Mouse (Mus musculus) neural tube, embryonic 15.5 days (tissue): ENCODE measurements at regions not wholly inside any gene's neighbourhood (a gene's known extent, or its start where the extent isn't known, plus 50 kb on each side); places are given as distances from the start of the nearest gene placed in this dataset.

Source experiments
- ATAC-seq: fragments of 200-750 bp; cut with Nextera tagmentation; 2 replicates; pipeline ENCODE4 v1.8.0; 2017; ENCODE audit warnings: mild to moderate bottlenecking, moderate TSS enrichment, moderate library complexity; ENCODE audit not compliant: low FRiP score
- H3K27ac ChIP-seq: fragments of 300-500 bp; sonication (generic); replicated peaks from 2 replicates; pipeline ENCODE4 v1.5.1; 2015; ENCODE audit warnings: mild to moderate bottlenecking, inconsistent platforms
- H3K27me3 ChIP-seq: fragments of 300-500 bp; sonication (generic); replicated peaks from 2 replicates; pipeline ENCODE4 v1.6.1; 2015; ENCODE audit warnings: inconsistent platforms
- H3K36me3 ChIP-seq: fragments of 300-500 bp; sonication (generic); 2 replicates; pipeline ENCODE4 v1.6.1; 2015; ENCODE audit warnings: inconsistent platforms
- H3K4me1 ChIP-seq: fragments of 300-500 bp; sonication (generic); 2 replicates; pipeline ENCODE4 v1.6.1; 2015; ENCODE audit warnings: inconsistent platforms
- H3K4me2 ChIP-seq: fragments of 300-500 bp; sonication (generic); 2 replicates; pipeline ENCODE4 v1.6.1; 2015; ENCODE audit warnings: inconsistent platforms, mild to moderate bottlenecking, moderate library complexity
- H3K4me3 ChIP-seq: fragments of 300-500 bp; sonication (generic); replicated peaks from 2 replicates; pipeline ENCODE4 v1.5.1; 2015; ENCODE audit warnings: mild to moderate bottlenecking, inconsistent platforms
- H3K9ac ChIP-seq: fragments of 300-500 bp; sonication (generic); replicated peaks from 2 replicates; pipeline ENCODE4 v1.6.1; 2015; ENCODE audit warnings: mild to moderate bottlenecking, inconsistent platforms
- H3K9me3 ChIP-seq: fragments of 300-500 bp; sonication (generic); replicated peaks from 2 replicates; pipeline ENCODE4 v1.6.1; 2016; ENCODE audit warnings: inconsistent platforms
- WGBS: fragments of 180-500 bp; shearing (Covaris S2); methylation state at CpG from one replicate; pipeline ENCODE4 v1.1.7; 2015; ENCODE audit warnings: mixed read lengths; 5-methylcytosine and 5-hydroxymethylcytosine counted together

- 89% methylated on average over 10 of the region's 10 CpGs for WGBS
- no peak for ATAC-seq
- H3K27ac ChIP-seq = no peak overlapping the region
- H3K9ac ChIP-seq = no peak overlapping the region
- H3K36me3 ChIP-seq = no peaks in the 10 kb centered on the region
- H3K4me1 ChIP-seq = peaks cover 29% of the 10 kb centered on the region
- no peaks in the 10 kb centered on the region for H3K9me3 ChIP-seq
- no peak overlapping the region for H3K4me3 ChIP-seq
- H3K4me2 ChIP-seq = no peak overlapping the region
- H3K27me3 ChIP-seq = peaks cover 12% of the 10 kb centered on the region; the same call in 1 of the 2 replicates
These were observed 110.6 kb downstream of the Mn1 start for GRCm38 (mm10) chr5:111527741-111528140.

GRCm38 (mm10) chr5:111529096-111529495 lies 111.9 kb downstream of the Mn1 start:
- Histone ChIP-seq H3K36me3 (no peaks in the 10 kb centered on the region), H3K4me1 (peaks cover 29% of the 10 kb centered on the region), H3K9me3 (no peaks in the 10 kb centered on the region), H3K4me2 (no peak overlapping the region), H3K9ac (no peak overlapping the region), H3K27ac (no peak overlapping the region), H3K27me3 (peaks cover 12% of the 10 kb centered on the region; the same call in 1 of the 2 replicates), H3K4me3 (no peak overlapping the region)
- WGBS = 14% methylated on average over 9 of the region's 9 CpGs
- peak; percentile 61; the same call in 1 of the 2 replicates for ATAC-seq

- 17% methylated on average over 26 of the region's 26 CpGs for WGBS
- no peak overlapping the region for H3K27ac ChIP-seq
- ATAC-seq = no peak
These were observed 113.7 kb downstream of the Mn1 start for GRCm38 (mm10) chr5:111530628-111531524.

GRCm38 (mm10) chr5:111532446-111533035 lies 115.4 kb downstream of the Mn1 start:
- H3K4me1 ChIP-seq = peaks cover 41% of the 10 kb centered on the region
- peaks cover 12% of the 10 kb centered on the region; the same call in 1 of the 2 replicates for H3K27me3 ChIP-seq
- no peak overlapping the region for H3K4me2 ChIP-seq
- no peaks in the 10 kb centered on the region for H3K9me3 ChIP-seq
- no peak for ATAC-seq
- no peak overlapping the region for H3K4me3 ChIP-seq
- WGBS = 63% methylated on average over 9 of the region's 9 CpGs
- H3K9ac ChIP-seq = no peak overlapping the region
- no peak overlapping the region for H3K27ac ChIP-seq
- no peaks in the 10 kb centered on the region for H3K36me3 ChIP-seq

More at GRCm38 (mm10) chr5:111530628-111531524, 113.7 kb downstream of the Mn1 start:
- Histone ChIP-seq H3K27me3 (peaks cover 12% of the 10 kb centered on the region; the same call in 1 of the 2 replicates), H3K4me2 (peak overlapping the region; percentile 22), H3K4me3 (no peak overlapping the region), H3K9ac (no peak overlapping the region), H3K4me1 (peaks cover 35% of the 10 kb centered on the region), H3K9me3 (no peaks in the 10 kb centered on the region), H3K36me3 (no peaks in the 10 kb centered on the region)

GRCm38 (mm10) chr5:111535978-111536377 lies 118.8 kb downstream of the Mn1 start:
- H3K27me3 ChIP-seq = peaks cover 9% of the 10 kb centered on the region; the same call in 1 of the 2 replicates
- H3K9ac ChIP-seq = 0 out of 2 replicates have a peak overlapping the region, but pooled peaks have one; percentile 7
- no peaks in the 10 kb centered on the region for H3K36me3 ChIP-seq
- ATAC-seq = 0 out of 2 replicates have a peak, but pooled peaks have one; percentile 45
- H3K9me3 ChIP-seq = no peaks in the 10 kb centered on the region
- peaks cover 24% of the 10 kb centered on the region for H3K4me1 ChIP-seq
- no peak overlapping the region for H3K27ac ChIP-seq
- 8% methylated on average over 13 of the region's 13 CpGs for WGBS
- H3K4me2 ChIP-seq = no peak overlapping the region
- H3K4me3 ChIP-seq = no peak overlapping the region

- no peak overlapping the region; the same call in 1 of the 2 replicates for H3K9ac ChIP-seq
- no peak overlapping the region for H3K27ac ChIP-seq
These were observed 121.6 kb downstream of the Mn1 start for GRCm38 (mm10) chr5:111538560-111539450.

GRCm38 (mm10) chr5:111540486-111540885 lies 123.3 kb downstream of the Mn1 start:
- no peak overlapping the region for H3K27ac ChIP-seq
- no peak for ATAC-seq
- H3K4me3 ChIP-seq = no peak overlapping the region
- H3K4me1 ChIP-seq = peaks cover 9% of the 10 kb centered on the region
- 6% methylated on average over 3 of the region's 3 CpGs for WGBS
- H3K9me3 ChIP-seq = no peaks in the 10 kb centered on the region
- no peak overlapping the region for H3K9ac ChIP-seq
- H3K27me3 ChIP-seq = 0 out of 2 replicates have a peak, but pooled peaks cover 3% of the 10 kb centered on the region
- H3K36me3 ChIP-seq = no peaks in the 10 kb centered on the region
- no peak overlapping the region for H3K4me2 ChIP-seq

More at GRCm38 (mm10) chr5:111538560-111539450, 121.6 kb downstream of the Mn1 start:
- no peak for ATAC-seq
- Histone ChIP-seq H3K36me3 (no peaks in the 10 kb centered on the region), H3K4me3 (no peak overlapping the region), H3K4me2 (no peak overlapping the region), H3K4me1 (peaks cover 12% of the 10 kb centered on the region), H3K9me3 (no peaks in the 10 kb centered on the region), H3K27me3 (peaks cover 3% of the 10 kb centered on the region; the same call in 1 of the 2 replicates)
- WGBS = 43% methylated on average over 13 of the region's 13 CpGs

- no peaks in the 10 kb centered on the region for H3K4me1 ChIP-seq
- no peak overlapping the region for H3K27ac ChIP-seq
- WGBS = 93% methylated on average over 3 of the region's 3 CpGs
- H3K9me3 ChIP-seq = no peaks in the 10 kb centered on the region
- H3K9ac ChIP-seq = no peak overlapping the region
- 0 out of 2 replicates have a peak, but pooled peaks cover 8% of the 10 kb centered on the region for H3K27me3 ChIP-seq
- no peak for ATAC-seq
- no peak overlapping the region for H3K4me2 ChIP-seq
- H3K36me3 ChIP-seq = no peaks in the 10 kb centered on the region
- H3K4me3 ChIP-seq = no peak overlapping the region
These were observed 124.9 kb downstream of the Mn1 start for GRCm38 (mm10) chr5:111542077-111542476.

- no peak for ATAC-seq
- no peak overlapping the region for H3K27ac ChIP-seq
- no peaks in the 10 kb centered on the region for H3K4me1 ChIP-seq
- 86% methylated on average over 9 of the region's 9 CpGs for WGBS
- no peaks in the 10 kb centered on the region for H3K36me3 ChIP-seq
- 0 out of 2 replicates have a peak, but pooled peaks cover 5% of the 10 kb centered on the region for H3K27me3 ChIP-seq
- no peak overlapping the region for H3K9ac ChIP-seq
- H3K9me3 ChIP-seq = no peaks in the 10 kb centered on the region
- H3K4me2 ChIP-seq = no peak overlapping the region
- no peak overlapping the region for H3K4me3 ChIP-seq
These were observed 126.7 kb downstream of the Mn1 start for GRCm38 (mm10) chr5:111543721-111544495.

GRCm38 (mm10) chr5:111553471-111554382 lies 136.6 kb downstream of the Mn1 start:
- 67% methylated on average over 16 of the region's 16 CpGs for WGBS
- H3K9ac ChIP-seq = no peak overlapping the region
- H3K4me2 ChIP-seq = no peak overlapping the region
- no peak overlapping the region for H3K27ac ChIP-seq
- ATAC-seq = no peak
- H3K9me3 ChIP-seq = no peaks in the 10 kb centered on the region
- H3K36me3 ChIP-seq = no peaks in the 10 kb centered on the region
- H3K4me1 ChIP-seq = peaks cover 15% of the 10 kb centered on the region
- no peaks in the 10 kb centered on the region for H3K27me3 ChIP-seq
- no peak overlapping the region for H3K4me3 ChIP-seq
